Mouse (Mus musculus): ENCODE measurements around the gene Pik3c2g. TPM values are rescaled to one million over a fixed set of nuclear protein-coding genes. Genes with fewer than 3 reads are reported as not detected.

Gene Pik3c2g
- polyA plus RNA-seq, 1 experiment from 2014 or later = 1.0 TPM

- DNase-seq (no peak), ATAC-seq (ENCODE audit: low read depth) (no peak)
- Histone ChIP-seq H3K9me3 (replicated peaks) (no peaks in the 10 kb centered on the region), H3K9ac (no peak overlapping the region), H3K27me3 (no peaks in the 10 kb centered on the region), H3K4me3 (replicated peaks) (no peak overlapping the region), H3K27ac (no peak overlapping the region), H3K36me3 (no peaks in the 10 kb centered on the region), H3K4me2 (no peak overlapping the region), H3K4me1 (replicated peaks) (no peaks in the 10 kb centered on the region)
- WGBS (ENCODE audit: insufficient replicate concordance) = 69% methylated on average over 11 of the region's 11 CpGs
Observed at GRCm38 (mm10) chr6:139777576-139778282, 190.7 kb downstream of the Pik3c2g start.

GRCm38 (mm10) chr6:139780028-139780427 lies 193.0 kb downstream of the Pik3c2g start:
- ATAC-seq (ENCODE audit: low read depth) = no peak

GRCm38 (mm10) chr6:139789479-139789878 lies 202.5 kb downstream of the Pik3c2g start:
- Histone ChIP-seq H3K9ac (no peak overlapping the region), H3K4me2 (no peak overlapping the region), H3K4me3 (replicated peaks) (no peak overlapping the region), H3K9me3 (replicated peaks) (no peaks in the 10 kb centered on the region), H3K4me1 (replicated peaks) (no peaks in the 10 kb centered on the region), H3K27me3 (no peaks in the 10 kb centered on the region), H3K27ac (no peak overlapping the region), H3K36me3 (no peaks in the 10 kb centered on the region)
- ATAC-seq (ENCODE audit: low read depth) (no peak), DNase-seq (no peak)
- 49% methylated on average over 4 of the region's 4 CpGs for WGBS (ENCODE audit: insufficient replicate concordance)

More at GRCm38 (mm10) chr6:139780028-139780427, 193.0 kb downstream of the Pik3c2g start:
- Histone ChIP-seq H3K9ac (no peak overlapping the region), H3K4me2 (no peak overlapping the region), H3K9me3 (replicated peaks) (no peaks in the 10 kb centered on the region), H3K4me1 (replicated peaks) (no peaks in the 10 kb centered on the region), H3K27ac (no peak overlapping the region), H3K27me3 (no peaks in the 10 kb centered on the region), H3K36me3 (no peaks in the 10 kb centered on the region), H3K4me3 (replicated peaks) (no peak overlapping the region)
- no peak for DNase-seq
- WGBS (ENCODE audit: insufficient replicate concordance) = 44% methylated on average over 2 of the region's 2 CpGs

GRCm38 (mm10) chr6:139799541-139800226 lies 212.7 kb downstream of the Pik3c2g start:
- ATAC-seq (ENCODE audit: low read depth) (no peak), DNase-seq (no peak)
- H3K9me3 ChIP-seq (replicated peaks) = no peaks in the 10 kb centered on the region
- no peaks in the 10 kb centered on the region for H3K27me3 ChIP-seq
- no peak overlapping the region for H3K4me3 ChIP-seq (replicated peaks)
- no peak overlapping the region for H3K4me2 ChIP-seq
- H3K36me3 ChIP-seq = no peaks in the 10 kb centered on the region
- 70% methylated on average over 8 of the region's 8 CpGs for WGBS (ENCODE audit: insufficient replicate concordance)
- H3K27ac ChIP-seq = no peak overlapping the region
- no peak overlapping the region for H3K9ac ChIP-seq
- no peaks in the 10 kb centered on the region for H3K4me1 ChIP-seq (replicated peaks)

DNA sequence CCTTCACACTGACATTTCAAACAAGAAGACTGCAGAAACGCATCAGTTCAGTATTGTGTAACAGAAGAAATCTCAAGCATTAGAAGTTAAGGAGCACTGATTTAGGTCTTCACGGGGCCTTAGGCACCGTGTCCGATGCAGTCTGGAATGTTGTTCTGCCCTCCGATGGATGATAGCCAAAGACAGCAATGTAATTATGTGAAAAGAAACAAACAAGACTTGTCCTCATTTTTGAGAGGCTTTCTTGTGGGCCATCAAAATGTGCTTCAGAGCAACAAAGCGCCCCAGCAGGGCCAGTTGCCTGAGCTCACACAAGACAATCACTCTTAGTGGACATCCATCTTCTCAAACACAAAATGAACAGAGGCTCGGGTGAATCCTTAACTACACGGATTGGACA lies 234.9 kb downstream of the Pik3c2g start:
- Histone ChIP-seq H3K9ac (no peak overlapping the region), H3K4me2 (no peak overlapping the region), H3K4me3 (replicated peaks) (no peak overlapping the region), H3K4me1 (replicated peaks) (no peaks in the 10 kb centered on the region), H3K36me3 (no peaks in the 10 kb centered on the region), H3K9me3 (replicated peaks) (0 out of 2 replicates have a peak, but pooled peaks cover 3% of the 10 kb centered on the region), H3K27me3 (no peaks in the 10 kb centered on the region), H3K27ac (no peak overlapping the region)
- WGBS (ENCODE audit: insufficient replicate concordance) = 73% methylated on average over 8 of the region's 8 CpGs
- ATAC-seq (ENCODE audit: low read depth) (no peak), DNase-seq (no peak)

DNA sequence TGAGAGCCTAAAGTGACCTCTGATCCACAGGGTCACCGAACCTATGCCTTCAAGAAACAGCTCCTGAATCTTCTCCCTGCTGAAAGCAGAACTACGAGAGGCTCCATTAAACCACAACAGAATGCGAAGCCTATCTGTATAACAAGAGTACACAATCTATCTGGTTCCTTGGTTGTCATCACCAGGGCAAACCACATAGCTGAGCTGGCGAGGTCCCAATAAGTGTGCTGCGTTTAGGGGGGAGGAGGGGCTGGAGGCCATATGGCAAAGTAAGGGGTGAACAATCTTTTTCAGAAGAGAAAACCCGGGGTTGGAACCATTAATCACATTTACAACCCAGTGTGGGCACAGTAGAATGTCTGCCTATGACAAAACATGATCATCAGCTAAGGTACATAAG lies 251.2 kb downstream of the Pik3c2g start:
- Histone ChIP-seq H3K9ac (no peak overlapping the region), H3K4me3 (replicated peaks) (no peak overlapping the region), H3K4me2 (no peak overlapping the region), H3K36me3 (no peaks in the 10 kb centered on the region), H3K27ac (no peak overlapping the region), H3K4me1 (replicated peaks) (no peaks in the 10 kb centered on the region), H3K9me3 (replicated peaks) (no peaks in the 10 kb centered on the region; the same call in 1 of the 2 replicates), H3K27me3 (no peaks in the 10 kb centered on the region)
- ATAC-seq (ENCODE audit: low read depth) = no peak
- WGBS (ENCODE audit: insufficient replicate concordance) = 46% methylated on average over 6 of the region's 6 CpGs
- DNase-seq = no peak

- 57% methylated on average over 3 of the region's 3 CpGs for WGBS (ENCODE audit: insufficient replicate concordance)
- H3K4me2 ChIP-seq = no peak overlapping the region
- no peak for ATAC-seq (ENCODE audit: low read depth)
Observed at GRCm38 (mm10) chr6:139838713-139839112, 251.7 kb downstream of the Pik3c2g start.

DNA sequence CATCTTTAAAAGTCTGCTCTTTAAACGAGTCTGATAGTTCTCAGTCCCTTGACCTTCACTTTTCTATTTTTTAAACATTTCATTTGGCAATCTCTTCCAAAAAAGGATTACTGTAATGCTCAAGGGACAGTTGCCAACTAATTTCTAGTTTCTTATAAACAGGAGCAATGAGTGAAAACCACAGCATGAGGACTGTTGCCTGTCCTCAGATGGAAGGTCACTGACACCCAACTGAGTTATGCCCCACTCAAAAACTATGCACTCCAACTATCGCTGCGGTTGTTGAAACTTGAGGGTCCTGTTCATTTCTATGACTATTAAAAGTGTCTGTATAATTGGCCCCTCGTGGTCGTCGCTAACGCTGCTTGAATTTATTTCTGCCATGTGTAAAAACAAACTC lies 252.9 kb downstream of the Pik3c2g start:
- no peak for ATAC-seq (ENCODE audit: low read depth)

More at GRCm38 (mm10) chr6:139838713-139839112, 251.7 kb downstream of the Pik3c2g start:
- Histone ChIP-seq H3K27ac (no peak overlapping the region), H3K4me1 (replicated peaks) (no peaks in the 10 kb centered on the region), H3K27me3 (no peaks in the 10 kb centered on the region), H3K9me3 (replicated peaks) (peaks cover 2% of the 10 kb centered on the region; the same call in 1 of the 2 replicates), H3K36me3 (no peaks in the 10 kb centered on the region), H3K4me3 (replicated peaks) (no peak overlapping the region), H3K9ac (no peak overlapping the region)
- DNase-seq = no peak

DNA sequence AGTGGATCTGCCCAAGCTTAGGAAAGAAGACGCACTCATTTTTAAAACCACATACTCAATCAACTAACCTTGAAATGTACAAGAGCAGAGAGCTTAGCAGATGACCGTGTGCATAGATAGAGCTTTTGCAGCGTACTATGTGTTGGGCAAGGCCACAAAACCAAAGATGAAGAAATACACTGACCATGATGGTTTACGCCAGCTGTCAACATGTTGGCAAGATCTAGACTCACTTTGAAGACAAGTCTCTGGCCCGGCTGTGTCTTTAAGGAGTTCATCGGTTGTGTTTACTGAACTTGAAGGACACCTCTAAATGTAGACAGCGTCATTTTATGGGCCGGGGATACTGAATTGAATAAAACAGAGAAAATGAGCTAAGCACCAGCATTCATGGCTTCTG lies 254.3 kb downstream of the Pik3c2g start:
- H3K4me2 ChIP-seq = no peak overlapping the region
- H3K27ac ChIP-seq = no peak overlapping the region
- H3K4me3 ChIP-seq (replicated peaks) = no peak overlapping the region
- no peaks in the 10 kb centered on the region for H3K36me3 ChIP-seq
- no peak overlapping the region for H3K9ac ChIP-seq
- WGBS (ENCODE audit: insufficient replicate concordance) = 70% methylated on average over 8 of the region's 8 CpGs
- ATAC-seq (ENCODE audit: low read depth) (no peak), DNase-seq (no peak)
- H3K4me1 ChIP-seq (replicated peaks) = no peaks in the 10 kb centered on the region
- peaks cover 2% of the 10 kb centered on the region; the same call in 1 of the 2 replicates for H3K9me3 ChIP-seq (replicated peaks)
- no peaks in the 10 kb centered on the region for H3K27me3 ChIP-seq

More for the DNA sequence above, 252.9 kb downstream of the Pik3c2g start:
- Histone ChIP-seq H3K9ac (no peak overlapping the region), H3K9me3 (replicated peaks) (peaks cover 2% of the 10 kb centered on the region; the same call in 1 of the 2 replicates), H3K4me3 (replicated peaks) (no peak overlapping the region), H3K4me1 (replicated peaks) (no peaks in the 10 kb centered on the region), H3K4me2 (no peak overlapping the region), H3K27me3 (no peaks in the 10 kb centered on the region), H3K36me3 (no peaks in the 10 kb centered on the region), H3K27ac (no peak overlapping the region)
- WGBS (ENCODE audit: insufficient replicate concordance) = 58% methylated on average over 7 of the region's 7 CpGs
- no peak for DNase-seq

GRCm38 (mm10) chr6:139842626-139843025 lies 255.6 kb downstream of the Pik3c2g start:
- DNase-seq (no peak), ATAC-seq (ENCODE audit: low read depth) (no peak)
- Histone ChIP-seq H3K4me2 (no peak overlapping the region), H3K27ac (no peak overlapping the region), H3K9ac (no peak overlapping the region), H3K4me1 (replicated peaks) (no peaks in the 10 kb centered on the region), H3K4me3 (replicated peaks) (no peak overlapping the region), H3K27me3 (no peaks in the 10 kb centered on the region), H3K9me3 (replicated peaks) (0 out of 2 replicates have a peak, but pooled peaks cover 2% of the 10 kb centered on the region), H3K36me3 (no peaks in the 10 kb centered on the region)
- 48% methylated on average over 1 of the region's 1 CpGs for WGBS (ENCODE audit: insufficient replicate concordance)

DNA sequence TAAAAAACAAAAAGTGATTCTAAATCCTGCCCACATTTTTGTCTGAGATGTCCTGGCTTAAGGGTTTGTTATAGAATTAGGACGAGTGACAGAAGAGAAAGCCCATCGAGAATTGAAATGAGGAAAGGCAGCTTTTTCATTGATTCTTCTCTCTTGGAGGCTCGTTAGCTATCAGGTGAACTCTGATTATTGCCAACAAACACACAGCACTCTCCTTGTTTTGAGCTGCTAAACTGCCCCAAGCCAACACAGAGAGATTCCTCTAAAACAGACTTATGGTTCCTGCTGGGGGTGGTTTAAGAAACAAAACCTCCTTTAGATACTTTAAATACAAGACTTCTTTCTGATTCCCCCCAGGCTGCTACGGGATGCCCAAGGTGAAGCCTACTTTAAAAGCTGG lies 256.5 kb downstream of the Pik3c2g start:
- H3K27me3 ChIP-seq = no peaks in the 10 kb centered on the region
- ATAC-seq (ENCODE audit: low read depth) (no peak), DNase-seq (no peak)
- WGBS (ENCODE audit: insufficient replicate concordance) = 57% methylated on average over 4 of the region's 4 CpGs
- no peak overlapping the region for H3K27ac ChIP-seq
- H3K9me3 ChIP-seq (replicated peaks) = 0 out of 2 replicates have a peak, but pooled peaks cover 2% of the 10 kb centered on the region
- no peaks in the 10 kb centered on the region for H3K4me1 ChIP-seq (replicated peaks)
- H3K36me3 ChIP-seq = no peaks in the 10 kb centered on the region
- no peak overlapping the region for H3K4me3 ChIP-seq (replicated peaks)
- H3K9ac ChIP-seq = no peak overlapping the region
- no peak overlapping the region for H3K4me2 ChIP-seq
